ENCODE assay signal across 8 mouse cellular contexts in the genomic region with DNA sequence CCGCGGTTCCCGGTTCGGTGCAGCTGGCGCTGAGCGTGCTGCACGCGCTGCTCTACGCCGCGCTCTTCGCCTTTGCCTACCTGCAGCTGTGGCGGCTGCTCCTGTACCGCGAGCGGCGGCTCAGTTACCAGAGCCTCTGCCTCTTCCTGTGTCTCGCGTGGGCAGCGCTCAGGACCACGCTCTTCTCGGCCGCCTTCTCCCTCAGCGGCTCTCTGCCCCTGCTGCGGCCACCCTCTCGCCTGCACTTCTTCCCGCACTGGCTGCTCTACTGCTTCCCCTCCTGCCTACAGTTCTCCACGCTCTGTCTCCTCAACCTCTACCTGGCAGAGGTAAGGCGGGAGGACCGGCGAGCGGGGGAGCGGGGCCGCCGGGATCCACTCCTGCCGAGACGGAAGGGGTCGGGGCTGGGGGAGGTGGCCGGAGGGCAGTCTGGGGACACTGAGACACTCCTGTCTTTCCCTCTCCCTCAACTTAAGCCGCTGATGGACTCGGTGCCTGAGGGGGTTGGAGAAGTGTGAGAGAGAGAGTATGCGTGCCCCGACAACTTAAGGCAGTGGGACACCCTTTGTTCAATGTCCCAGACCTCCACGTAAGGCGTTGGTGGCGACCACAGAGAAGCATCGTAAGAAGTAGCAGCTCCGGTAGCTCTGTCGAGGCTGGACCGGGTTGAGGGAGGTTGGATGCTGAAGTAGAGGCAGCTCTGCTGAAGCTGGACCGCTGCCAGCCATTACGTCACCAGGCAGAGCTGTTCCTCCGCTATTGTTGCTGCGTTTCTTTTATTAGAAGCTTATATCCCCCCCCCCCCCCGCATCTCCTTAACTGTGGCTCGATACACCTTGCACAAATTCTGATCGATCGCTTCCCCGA. TPM values are rescaled to one million over a fixed set of nuclear protein-coding genes. Genes with fewer than 3 reads are reported as not detected.
DNase-seq lines count a peak whose midpoint lies in the region; ATAC-seq and TF ChIP-seq lines count a peak whose summit lies in the region.

Txndc16 (minus strand) TSS at position 239 of the 867 bp plus-strand sequence.

- no peaks in the 10 kb centered on the region for H3K4me1 ChIP-seq in intestine, postnatal 0 days (replicated peaks; ENCODE audit: control insufficient read depth, insufficient read depth, low read length)
- H3K4me1 ChIP-seq in midbrain, embryonic 10.5 days = peaks cover 20% of the 10 kb centered on the region

- H3K4me2 ChIP-seq in intestine, postnatal 0 days (replicated peaks; ENCODE audit: low read depth) = peak within 1 kb of the TSS; percentile 100

- peak within 1 kb of the TSS; percentile 76 for H3K4me3 ChIP-seq in intestine, postnatal 0 days (ENCODE audit: low read depth, low read length)
- H3K4me3 ChIP-seq in midbrain, embryonic 10.5 days = peak within 1 kb of the TSS; percentile 91

- H3K9ac ChIP-seq in intestine, postnatal 0 days (ENCODE audit: low read depth, low read length) = peak within 1 kb of the TSS; percentile 80

- H3K9me3 ChIP-seq in intestine, postnatal 0 days (ENCODE audit: control insufficient read depth) = no peaks in the 10 kb centered on the region
- no peaks in the 10 kb centered on the region for H3K9me3 ChIP-seq in midbrain, embryonic 10.5 days (replicated peaks)

- 0 out of 2 replicates have a peak, but pooled peaks have one; percentile 7 for TF ChIP-seq CTCF in intestine, postnatal 0 days (IDR thresholded peaks at IDR 0.05; ENCODE audit: low read depth)

- peak within 1 kb of the TSS; percentile 80 for H3K27ac ChIP-seq in intestine, postnatal 0 days (ENCODE audit: low read depth, low read length)
- H3K27ac ChIP-seq in midbrain, embryonic 10.5 days (replicated peaks) = peak within 1 kb of the TSS; percentile 96

- DNase-seq in adrenal gland, adult 8-10 months = peak; percentile 63
- peak; percentile 70 for DNase-seq in embryo, embryonic 9.5 days (ENCODE audit: extremely low spot score)
- peak; percentile 75 to 81 for DNase-seq in left cerebral cortex, postnatal 36 days (ENCODE audit: low spot score in 2 of 2)
- peak; percentile 76 for DNase-seq in midbrain, embryonic 10.5 days (ENCODE audit: low spot score)
- peak; percentile 66 to 72 for DNase-seq in right cerebral cortex, postnatal 36 days (ENCODE audit: low spot score in 2 of 2)
- DNase-seq in urinary bladder, postnatal 4 days (ENCODE audit: low spot score in 2 of 2) = peak; percentile 55 to 80

- no peaks in the 10 kb centered on the region for H3K36me3 ChIP-seq in intestine, postnatal 0 days (ENCODE audit: control insufficient read depth, insufficient read depth)
- H3K36me3 ChIP-seq in midbrain, embryonic 10.5 days = no peaks in the 10 kb centered on the region

- intact Hi-C loops in left cerebral cortex, postnatal 36 days (cut with DNase I) = no loop called here

- peak; percentile 6 for ATAC-seq in granulocyte monocyte progenitor cell, adult 5-6 weeks (replicated peaks; ENCODE audit: poor library complexity, severe bottlenecking)
- ATAC-seq in intestine, postnatal 0 days = peak; percentile 28

- H3K27me3 ChIP-seq in intestine, postnatal 0 days (replicated peaks; ENCODE audit: control insufficient read depth, insufficient read depth, low read length) = no peaks in the 10 kb centered on the region
- no peaks in the 10 kb centered on the region for H3K27me3 ChIP-seq in midbrain, embryonic 10.5 days (ENCODE audit: low read depth, poor library complexity, severe bottlenecking)

- WGBS in intestine, postnatal 0 days = under 1% methylated on average over 56 of the region's 59 CpGs
- under 1% methylated on average over 59 of the region's 59 CpGs for WGBS in midbrain, embryonic 10.5 days

RNA-seq across cellular contexts. Expression of gene Txndc16, which starts in this region (rescaled TPM):
- 10 to 100 TPM; 20.9 to 37.6 (median 25.3) TPM for total RNA-seq in adrenal gland, adult 8-10 months (2022)
- 6.4 and 26.8 TPM in 2 replicates for total RNA-seq in granulocyte monocyte progenitor cell, adult 5-6 weeks (2014; fragmentation: Nextera tagmentation)
- total RNA-seq in granulocyte monocyte progenitor cell, adult 5-6 weeks (2017) = 14.1 and 23.8 TPM in 2 replicates
- polyA plus RNA-seq in intestine, postnatal 0 days (2015; fragmentation: Nextera tagmentation; extraction: Ambion mirVana) = 4.2 and 5.2 TPM in 2 replicates
- total RNA-seq in left cerebral cortex, postnatal 36 days (2021) = 10 to 100 TPM; 69.9 to 74.0 TPM
- 15.8 and 17.3 TPM in 2 replicates for polyA plus RNA-seq in midbrain, embryonic 10.5 days (2016; fragmentation: Nextera tagmentation; extraction: Ambion mirVana)

Comparison
In these comparisons a context has a peak if more than half of its experiments do, and no peak if none do; other contexts are left out.
1. Peak in every context shown above with its lines: DNase-seq, ATAC-seq, H3K4me3 ChIP-seq and H3K27ac ChIP-seq.